Mouse (Mus musculus): Measurements from ENCODE around the gene Heg1.
A peak's percentile ranks its signal among the peaks of the same experiment; 100 is the strongest.

Gene Heg1

DNA sequence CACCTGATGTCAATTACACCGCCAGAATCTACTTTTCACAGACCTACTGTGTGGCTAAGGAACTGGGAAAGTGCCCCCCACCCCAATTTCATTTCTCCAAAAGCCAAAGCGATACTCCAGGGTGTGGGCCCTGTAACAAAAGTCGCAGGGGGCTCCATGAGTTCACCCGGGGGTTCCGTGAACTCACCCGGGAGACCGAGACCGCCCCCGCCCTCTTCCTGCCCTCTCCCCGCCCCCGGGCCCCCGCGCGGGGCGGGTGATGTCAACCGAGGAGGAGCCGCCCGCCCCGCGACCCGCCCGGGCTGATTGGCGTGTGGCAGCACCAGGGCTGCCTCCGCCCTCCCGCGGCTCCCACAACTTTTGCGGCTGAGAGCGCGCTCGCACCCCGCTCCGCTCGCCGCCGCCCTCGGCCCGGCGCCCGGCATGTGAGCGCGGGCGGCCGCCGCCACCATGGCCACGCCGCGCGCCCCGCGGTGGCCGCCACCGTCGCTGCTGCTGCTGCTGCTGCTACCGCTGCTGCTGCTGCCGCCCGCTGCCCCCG, at the start of gene Heg1:
Gene Heg1 (plus strand): TSS at position 209 of the 541 bp plus-strand sequence.
- DNase-seq (ENCODE audit: low read depth, low spot score): peak; percentile 42

DNA sequence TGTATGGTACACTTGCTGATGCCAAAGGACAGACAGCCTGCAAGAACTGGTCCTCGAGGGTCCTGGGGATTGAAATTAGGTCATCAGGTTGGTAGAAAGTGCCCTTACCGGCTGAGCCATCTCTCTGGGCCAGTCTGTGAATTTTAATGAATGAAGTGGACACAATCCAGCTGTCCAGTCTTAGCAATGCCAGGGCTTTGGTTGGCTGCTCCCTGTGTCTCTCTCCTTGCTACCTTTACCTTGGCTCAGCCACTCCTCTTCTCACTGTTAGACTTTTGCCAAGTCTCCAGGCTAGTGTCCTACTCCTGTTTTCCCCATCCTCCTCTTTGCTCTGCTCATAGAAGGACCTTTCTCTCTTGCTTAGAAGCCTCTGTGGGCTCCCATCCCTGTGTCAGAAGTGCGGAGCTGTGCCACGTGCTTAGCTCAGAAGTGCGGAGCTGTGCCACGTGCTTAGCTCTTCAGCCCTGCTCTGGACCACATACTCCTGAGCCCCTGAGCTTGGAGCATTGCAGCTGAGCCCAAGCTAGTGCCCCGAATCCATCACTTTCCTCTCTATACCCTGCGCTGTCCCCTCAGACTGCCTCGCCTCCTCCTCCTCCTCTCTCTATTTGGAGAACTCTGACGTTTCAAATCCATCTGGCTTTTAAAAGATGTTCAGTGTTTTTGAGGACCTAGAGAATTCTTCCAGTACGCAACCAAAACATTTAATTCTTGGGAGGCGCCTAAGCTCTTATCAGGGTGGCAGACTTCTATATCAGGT, 48.2 kb upstream of the Heg1 start:
- DNase-seq (ENCODE audit: low read depth, low spot score): no peak

DNA sequence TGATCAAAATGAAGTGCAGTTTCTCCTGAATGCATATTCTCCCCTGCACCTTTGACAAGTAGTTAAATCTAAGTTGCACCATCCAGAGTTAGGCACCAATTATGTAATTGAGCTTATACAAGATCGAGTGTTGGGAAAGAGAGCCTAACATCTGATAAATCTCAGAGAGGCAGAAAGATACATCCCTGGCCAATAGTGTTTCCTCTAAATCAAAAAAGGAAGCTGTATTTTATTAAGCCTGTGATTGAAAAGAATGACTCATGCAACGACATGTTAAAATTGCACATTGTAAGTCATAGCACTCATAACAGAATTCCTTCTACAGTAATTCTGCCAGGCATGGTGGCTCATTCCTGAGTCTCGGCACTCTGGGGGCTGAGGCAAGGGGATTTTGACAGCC, 42.4 kb upstream of the Heg1 start:
- DNase-seq (ENCODE audit: low read depth, low spot score): no peak

DNA sequence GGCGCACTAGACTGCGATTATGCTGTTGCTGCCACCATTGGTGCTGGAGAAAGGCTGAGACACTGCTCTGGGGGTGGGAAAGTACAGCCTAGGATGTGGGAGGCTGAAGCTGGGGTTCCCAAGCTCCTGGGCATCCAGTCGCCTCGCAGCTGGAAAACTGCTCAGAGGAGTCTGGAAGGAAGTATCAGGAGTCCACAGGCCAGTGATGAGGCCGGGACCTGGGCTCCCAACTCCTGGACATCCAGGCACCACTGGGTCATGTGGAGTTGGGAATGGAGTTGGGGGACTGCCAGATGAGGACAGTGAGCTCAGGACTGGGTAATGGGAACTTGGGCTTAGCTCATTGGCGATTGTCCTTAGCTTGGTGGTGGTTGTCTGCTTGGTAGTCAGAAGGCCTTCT, 31.1 kb upstream of the Heg1 start:
- no peak for DNase-seq (ENCODE audit: low read depth, low spot score)

DNA sequence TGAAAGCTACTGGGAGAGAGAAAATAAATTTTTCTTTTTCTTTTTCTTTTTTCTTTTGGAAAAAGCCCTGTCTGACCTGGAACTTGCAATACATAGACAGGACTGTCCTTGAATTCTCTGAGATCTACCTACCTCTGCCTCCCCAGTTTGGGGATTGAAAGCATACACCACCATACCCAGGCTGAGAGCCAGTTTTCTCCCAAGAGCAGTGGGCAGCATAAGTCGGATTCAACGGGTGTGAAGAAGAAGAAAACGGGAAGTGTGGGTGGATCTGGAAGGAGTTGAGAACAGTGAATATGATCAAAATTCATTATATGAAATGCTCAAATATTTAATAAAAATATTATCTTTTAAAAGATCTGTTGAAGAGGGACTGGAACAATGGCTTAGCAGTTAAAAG, 28.7 kb upstream of the Heg1 start:
- no peak for DNase-seq (ENCODE audit: low read depth, low spot score)

DNA sequence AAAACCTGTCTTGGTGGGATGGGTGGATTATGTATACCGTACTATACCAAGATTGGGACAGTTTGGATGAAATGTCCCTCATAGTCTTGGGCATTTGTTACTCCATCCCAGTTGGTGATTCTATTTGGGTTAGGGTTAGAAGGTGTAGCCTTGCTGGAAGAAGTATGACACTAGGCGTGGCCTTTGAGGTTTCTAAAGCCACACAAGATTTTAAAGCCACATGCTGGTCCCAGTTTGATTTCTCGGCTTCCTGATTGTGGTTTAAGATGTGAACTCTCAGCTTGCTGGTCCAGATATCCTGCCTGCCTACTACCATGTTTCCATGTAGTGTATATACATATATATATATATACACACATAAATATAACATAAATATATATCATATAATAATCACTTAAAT, 27.0 kb upstream of the Heg1 start:
- no peak for DNase-seq (ENCODE audit: low read depth, low spot score)

DNA sequence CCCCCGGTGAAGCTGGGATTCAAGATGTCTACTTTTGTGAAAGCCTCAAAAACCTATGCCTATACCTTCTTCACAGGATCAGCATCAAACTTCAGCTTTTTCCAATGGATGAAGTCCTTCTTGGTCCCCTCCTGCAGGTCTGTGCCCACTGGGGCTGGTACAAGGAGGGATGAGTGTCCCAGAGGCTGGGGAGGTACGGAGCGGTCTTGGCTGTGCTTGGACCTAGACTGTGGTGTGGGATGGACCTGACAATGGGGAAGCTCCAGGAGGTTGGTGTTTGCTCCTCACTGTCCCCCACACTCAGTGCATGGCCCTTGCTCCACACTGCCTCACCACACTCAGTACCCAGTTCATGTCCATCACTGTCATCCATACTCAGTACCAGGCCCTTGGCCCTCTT, 26.0 kb upstream of the Heg1 start:
- no peak for DNase-seq (ENCODE audit: low read depth, low spot score)

DNA sequence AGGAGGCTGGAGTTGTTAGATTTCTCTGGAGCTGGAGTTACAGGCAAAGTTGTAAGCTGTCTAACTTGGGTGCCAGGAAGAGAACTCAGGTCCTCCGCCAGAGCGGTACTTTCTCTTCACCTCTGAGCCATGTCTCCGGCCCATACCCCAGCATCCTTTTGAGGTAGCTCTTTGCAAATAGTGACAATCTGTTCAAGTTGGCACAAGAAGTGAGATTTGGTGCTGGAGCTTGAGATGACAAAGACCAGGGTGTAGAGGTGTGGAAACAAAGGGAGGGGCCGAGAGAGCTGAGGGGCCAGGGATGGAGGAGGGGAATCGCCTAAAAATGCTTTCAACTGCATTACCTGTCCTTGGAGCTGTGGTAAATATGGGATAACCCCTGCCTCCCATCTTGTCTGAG, 24.6 kb upstream of the Heg1 start:
- DNase-seq (ENCODE audit: low read depth, low spot score): no peak

DNA sequence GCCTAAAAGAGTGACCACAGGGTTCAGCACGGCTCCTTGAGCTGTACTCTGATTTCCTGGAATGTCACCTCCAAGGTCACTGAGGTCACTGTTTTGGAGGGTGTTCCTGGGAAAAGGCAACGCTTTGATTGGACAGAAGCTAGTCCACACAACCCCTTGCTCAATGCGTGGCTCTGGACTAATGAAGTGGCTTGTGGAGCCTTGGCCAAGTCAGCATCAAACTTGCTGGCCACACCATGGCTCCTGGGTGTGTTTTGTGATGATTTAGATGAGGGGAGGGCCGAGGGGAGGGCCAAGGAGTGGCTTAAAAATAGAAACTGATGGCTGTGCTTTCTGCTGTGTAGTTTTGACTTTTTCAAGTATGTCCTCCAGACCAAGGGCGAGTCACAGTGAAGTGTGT, 24.0 kb upstream of the Heg1 start:
- no peak for DNase-seq (ENCODE audit: low read depth, low spot score)

DNA sequence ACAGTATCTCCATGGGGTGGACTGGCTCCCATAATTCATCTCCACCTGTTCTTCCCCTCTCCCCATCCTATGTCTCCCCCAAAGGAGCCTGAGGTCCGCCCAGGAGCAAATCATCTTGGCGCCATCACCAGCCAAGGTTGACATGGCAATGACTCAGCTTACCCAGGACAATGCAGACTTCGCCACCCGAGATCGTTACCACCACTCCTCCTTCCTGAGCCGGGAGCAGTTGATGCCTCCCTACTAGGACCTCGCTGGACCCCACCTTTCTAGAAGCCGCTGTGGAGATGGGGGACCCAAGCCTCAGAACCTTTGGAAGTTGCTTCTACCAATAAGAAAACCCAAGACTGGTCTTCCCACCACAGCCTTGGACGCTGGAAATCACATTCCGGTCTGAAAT, 21.3 kb upstream of the Heg1 start:
- no peak for DNase-seq (ENCODE audit: low read depth, low spot score)

DNA sequence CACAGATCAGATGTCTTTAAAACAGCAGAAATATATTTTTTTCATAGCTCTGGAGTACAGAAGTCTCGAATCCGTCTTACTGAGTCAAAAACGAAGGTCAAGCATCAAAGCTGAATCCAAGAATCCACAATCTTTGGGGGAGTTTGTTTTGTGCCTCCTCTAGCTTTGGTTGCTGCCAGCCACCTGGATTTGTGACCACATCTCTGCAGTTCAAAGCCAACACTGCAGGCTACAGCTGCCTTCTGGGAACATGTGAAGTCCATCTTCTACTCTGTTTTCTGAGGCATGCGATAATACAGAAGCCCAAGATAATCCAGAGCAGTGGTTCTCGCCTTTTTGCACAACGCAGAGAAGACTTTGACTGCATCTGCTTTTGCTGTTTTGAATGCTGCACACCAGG, 17.9 kb upstream of the Heg1 start:
- no peak for DNase-seq (ENCODE audit: low read depth, low spot score)

DNA sequence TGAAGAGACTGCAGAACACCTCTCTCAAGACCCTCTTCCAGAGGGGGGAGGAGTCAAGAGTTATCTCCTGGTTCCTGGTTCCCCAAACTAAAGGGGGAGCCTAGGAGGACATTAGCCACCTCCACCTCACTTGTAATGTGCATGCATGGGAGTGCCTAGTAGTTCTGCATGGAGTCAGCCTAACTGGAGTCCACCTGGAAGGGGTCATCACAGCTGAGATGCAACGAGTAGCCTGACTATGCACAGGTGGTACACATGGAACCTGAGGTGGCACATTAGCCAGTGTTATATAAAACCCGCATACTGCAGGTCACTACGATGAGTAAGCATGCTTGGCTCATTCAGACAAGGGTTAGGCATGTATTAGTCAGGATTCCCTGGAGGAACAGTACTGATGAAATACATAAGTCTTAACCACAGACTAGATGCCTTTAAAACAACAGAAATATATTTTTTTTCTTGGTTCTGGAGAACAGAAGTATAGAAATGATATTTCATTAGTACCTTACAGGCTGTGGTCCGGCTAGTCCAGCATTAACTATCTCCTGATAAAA, 17.1 kb upstream of the Heg1 start:
- no peak for DNase-seq (ENCODE audit: low read depth, low spot score)

DNA sequence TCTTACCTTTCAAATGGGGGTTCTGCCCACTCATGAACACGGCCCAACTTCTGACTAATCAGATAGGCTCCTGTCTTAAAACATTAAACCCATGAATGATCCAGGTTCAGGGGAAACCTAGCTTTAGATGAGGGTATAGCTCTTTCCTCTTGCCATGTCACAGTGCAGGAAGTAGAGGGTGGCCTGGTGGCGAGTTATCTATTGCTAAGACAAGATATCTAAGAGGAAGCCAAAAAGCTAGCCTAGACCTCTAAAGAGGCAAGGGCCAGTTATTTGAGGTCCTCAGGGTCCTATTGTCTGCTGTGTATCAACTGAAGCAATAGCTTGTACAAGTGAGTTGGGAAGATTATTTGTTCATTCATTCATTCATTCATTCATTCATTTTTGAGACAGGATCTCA, 15.7 kb upstream of the Heg1 start:
- no peak for DNase-seq (ENCODE audit: low read depth, low spot score)

DNA sequence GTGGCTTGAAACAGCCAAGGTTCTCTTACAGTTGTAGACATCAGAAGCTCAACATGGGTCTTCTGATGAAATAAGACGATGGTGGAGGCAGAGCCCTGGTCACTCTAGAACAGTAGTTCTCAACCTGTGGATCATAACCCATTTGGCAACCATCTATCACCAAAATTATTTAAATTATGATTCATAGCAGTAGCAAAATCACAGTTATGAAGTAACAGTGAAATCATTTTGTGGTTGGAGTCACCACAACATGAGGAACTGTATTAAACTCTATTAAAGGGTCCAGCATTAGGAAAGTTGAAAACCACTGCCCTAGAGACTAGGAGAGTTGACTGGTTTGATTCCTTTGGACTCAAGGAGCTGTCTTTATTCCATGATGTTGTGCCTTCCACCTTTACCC, 15.1 kb upstream of the Heg1 start:
- DNase-seq (ENCODE audit: low read depth, low spot score): no peak

DNA sequence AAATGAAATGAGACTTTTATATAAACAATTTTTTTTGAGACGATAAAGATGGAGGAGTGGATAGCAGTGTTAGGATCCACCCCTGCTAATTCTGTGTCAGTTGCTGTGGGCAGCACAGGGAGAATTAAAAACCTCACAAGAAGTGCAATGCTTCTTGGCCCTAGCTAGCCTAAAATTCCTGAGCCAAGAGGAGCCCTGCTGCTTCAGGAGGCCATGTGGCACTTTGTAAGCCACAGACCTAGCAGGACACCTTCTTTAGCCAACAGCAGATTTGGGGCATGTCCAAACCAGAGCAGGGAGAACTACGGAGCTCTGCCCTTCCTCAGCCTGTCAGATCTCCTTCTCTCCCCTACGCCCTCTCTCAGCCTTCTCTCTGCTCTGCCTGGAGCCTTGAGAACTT, 13.8 kb upstream of the Heg1 start:
- no peak for DNase-seq (ENCODE audit: low read depth, low spot score)

DNA sequence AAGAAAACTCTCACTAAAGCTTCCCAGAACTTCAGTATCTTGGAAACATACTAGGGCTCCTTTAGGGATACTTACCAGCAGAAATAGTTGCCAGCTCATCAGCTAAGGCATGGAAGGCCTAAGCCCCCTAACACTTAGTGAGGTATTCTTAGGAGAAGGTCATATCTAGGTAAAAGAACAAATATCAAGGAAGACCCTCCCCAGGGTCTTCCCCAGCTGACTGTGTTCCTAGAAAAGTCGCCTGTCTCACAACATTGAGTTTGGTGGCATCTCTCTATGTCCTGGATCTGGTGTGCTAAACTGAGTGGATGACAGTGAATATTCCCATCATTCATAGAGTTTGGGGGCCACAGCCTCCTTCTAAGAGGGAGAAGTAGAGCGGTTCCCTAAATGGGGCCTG, 13.2 kb upstream of the Heg1 start:
- DNase-seq (ENCODE audit: low read depth, low spot score): no peak

DNA sequence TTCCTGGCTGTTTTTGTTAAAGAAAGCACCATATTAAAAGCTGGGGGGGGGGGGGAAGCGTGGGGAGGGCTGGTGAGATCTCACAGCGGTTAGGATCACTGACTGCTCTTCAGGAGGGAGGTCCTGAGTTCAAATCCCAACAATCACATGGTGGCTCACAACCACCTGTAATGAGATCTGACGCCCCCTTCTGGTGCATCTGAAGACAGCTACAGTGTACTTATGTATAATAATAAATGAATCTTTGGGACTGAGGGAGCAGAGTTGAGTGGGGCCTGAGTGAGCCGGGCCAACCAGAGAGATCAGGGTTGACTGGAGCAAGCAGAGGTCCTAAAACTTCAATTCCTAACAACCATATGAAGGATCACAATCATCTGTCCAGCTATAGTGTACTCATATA, 12.0 kb upstream of the Heg1 start:
- DNase-seq (ENCODE audit: low read depth, low spot score): no peak

DNA sequence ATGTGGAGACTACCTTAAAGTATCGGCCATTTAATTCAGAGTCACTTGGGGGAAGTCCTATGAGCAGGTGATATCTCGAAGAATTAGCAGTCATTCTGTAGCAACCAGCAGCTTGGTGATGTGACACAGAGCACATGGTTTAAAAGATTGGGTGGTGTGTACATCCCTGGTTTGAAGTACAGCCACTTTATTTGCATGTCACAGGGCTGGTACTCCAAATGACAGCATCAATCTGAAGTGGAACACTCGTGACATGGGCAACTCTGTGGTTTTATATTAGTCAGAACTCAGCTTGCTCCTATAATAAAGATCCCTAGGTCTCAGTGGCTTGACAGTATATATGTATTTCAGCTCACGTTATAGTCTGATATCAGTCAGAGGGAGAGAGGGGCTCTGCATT, 11.5 kb upstream of the Heg1 start:
- no peak for DNase-seq (ENCODE audit: low read depth, low spot score)

DNA sequence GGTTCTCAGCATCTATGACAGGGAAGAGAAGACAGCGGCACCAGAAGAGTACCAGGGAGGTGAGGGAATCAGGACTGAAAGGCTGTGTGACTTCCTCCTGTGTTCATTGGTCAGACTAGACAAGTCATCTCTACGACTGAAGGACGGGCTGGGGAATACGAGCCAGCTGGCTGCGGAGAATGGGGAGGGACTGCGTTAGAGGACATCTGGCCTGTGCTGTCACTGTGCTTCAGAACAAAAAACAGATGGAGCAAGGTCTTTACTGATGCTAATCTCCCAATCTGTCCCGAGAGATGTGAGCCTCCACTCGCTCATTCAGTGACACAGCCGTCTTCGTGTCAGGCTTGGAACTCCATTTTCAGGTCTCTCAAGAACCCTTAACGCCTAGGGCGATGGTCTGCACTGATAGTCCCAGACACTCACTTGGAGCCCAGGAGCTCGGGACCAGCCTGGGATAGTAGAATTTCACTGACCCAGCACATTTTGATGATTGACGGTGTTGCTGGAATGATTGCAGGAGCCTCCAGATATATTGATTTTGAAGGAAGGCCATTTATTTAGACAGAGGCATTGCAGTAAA, 10.6 kb upstream of the Heg1 start:
- peak; percentile 53 for DNase-seq (ENCODE audit: low read depth, low spot score)

DNA sequence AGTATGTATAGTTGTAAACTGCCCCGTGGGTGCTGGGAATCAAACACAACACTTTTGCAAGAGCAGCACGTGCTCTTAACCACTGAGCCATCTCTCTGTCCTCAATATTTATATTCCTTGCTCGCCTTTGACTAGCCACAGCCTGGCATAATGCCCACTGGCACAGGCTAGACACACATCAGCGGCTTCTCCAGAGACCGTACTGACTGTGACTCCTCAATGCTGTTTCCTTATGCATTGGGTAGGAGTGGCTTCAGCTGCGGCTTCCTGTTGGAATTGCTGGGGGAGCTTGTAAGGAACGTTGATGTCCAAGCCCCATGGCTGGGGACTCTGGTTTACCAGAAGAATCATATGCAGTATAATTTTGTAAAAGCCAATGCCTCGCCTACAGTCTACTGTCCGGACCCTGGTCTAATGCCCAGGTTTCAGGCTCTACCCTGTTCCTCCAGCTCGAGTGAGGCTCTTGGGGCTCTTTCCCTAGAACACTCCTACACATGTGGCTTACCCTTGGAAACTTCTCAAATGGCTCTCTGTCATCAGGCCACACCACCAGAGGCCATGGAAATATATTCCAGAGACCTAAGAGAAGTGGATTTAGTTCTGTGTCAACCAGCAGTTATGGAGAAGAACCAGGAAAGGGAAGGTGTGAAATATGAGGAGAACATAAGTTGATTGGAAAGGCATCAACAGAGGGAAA, 8.9 kb upstream of the Heg1 start:
- DNase-seq (ENCODE audit: low read depth, low spot score): no peak

DNA sequence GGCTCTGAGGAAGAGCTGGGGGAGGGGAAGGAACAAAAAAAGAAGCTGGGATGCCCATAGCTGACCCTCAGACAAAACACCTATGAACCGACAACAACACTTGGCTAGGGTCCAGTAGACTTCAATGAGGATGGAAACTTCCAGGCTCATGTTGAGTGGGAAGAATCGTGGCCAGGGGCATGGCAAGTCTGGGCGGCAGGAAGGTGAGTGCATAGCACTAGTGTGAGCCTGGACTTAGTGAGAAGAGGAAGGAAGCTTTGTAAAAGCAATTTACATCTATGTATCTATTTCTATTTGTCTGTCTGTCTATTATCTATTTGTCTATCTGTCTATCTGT, 8.4 kb upstream of the Heg1 start:
- no peak for DNase-seq (ENCODE audit: low read depth, low spot score)
